Mouse (Mus musculus) lung, adult 2 months (tissue): ENCODE results near the gene Cacng1. TPM values are rescaled to one million over a fixed set of nuclear protein-coding genes. Genes with fewer than 3 reads are reported as not detected.

Source experiments
- DNase-seq: peaks from one replicate; pipeline ENCODE4 v3.0.0; 2022
- H3K4me1 ChIP-seq: fragments of 200-500 bp; 2 replicates; pipeline ENCODE4 v1.6.1; 2011; ENCODE audit warnings: low read length; ENCODE audit not compliant: control insufficient read depth, insufficient read depth
- H3K4me3 ChIP-seq: fragments of 200-500 bp; replicated peaks from 2 replicates; pipeline ENCODE3; 2011; ENCODE audit warnings: low read depth, mild to moderate bottlenecking, control low read depth, low read length; ENCODE audit errors: extremely low read depth
- CTCF ChIP-seq: fragments of 200-500 bp; IDR thresholded peaks from 2 replicates; pipeline ENCODE4 v1.5.1; 2011; ENCODE audit warnings: mild to moderate bottlenecking, low read length, control low read depth; ENCODE audit not compliant: insufficient read depth
- POLR2A ChIP-seq: fragments of 200-500 bp; IDR thresholded peaks from 2 replicates; pipeline ENCODE4 v1.6.1; 2011; ENCODE audit warnings: low read depth, mild to moderate bottlenecking, control low read depth, low read length, borderline replicate concordance; ENCODE audit errors: extremely low read depth
- whole genome bisulfite sequencing: fragments of 180-500 bp; shearing (Covaris S2); methylation state at CpG from one replicate; pipeline ENCODE4 v1.1.7; 2018; 5-methylcytosine and 5-hydroxymethylcytosine counted together
- polyA plus RNA-seq: library from polyadenylated mRNA; depleted of rRNA; stranded (reverse); fragments of >200 nt; gene quantifications from 2 replicates; pipeline ENCODE4 v1.2.3, GENCODE M21; 2012

Gene Cacng1
- polyA plus RNA-seq, 1 experiment: 19.3 TPM

- WGBS: 82% methylated on average over 19 of the region's 19 CpGs
- Histone ChIP-seq H3K4me1 (no peaks in the 10 kb centered on the region), H3K4me3 (no peak overlapping the region)
- no peak for DNase-seq
- TF ChIP-seq POLR2A: no peak
- TF ChIP-seq CTCF: no peak
Measured at GRCm38 (mm10) chr11:107683544-107684465, 32.5 kb downstream of the Cacng1 start.

- TF ChIP-seq POLR2A (no peak), CTCF (no peak)
- H3K4me3 ChIP-seq: no peak overlapping the region
- no peaks in the 10 kb centered on the region for H3K4me1 ChIP-seq
- 85% methylated on average over 9 of the region's 9 CpGs for WGBS
- no peak for DNase-seq
Measured at GRCm38 (mm10) chr11:107682694-107683355, 33.5 kb downstream of the Cacng1 start.

GRCm38 (mm10) chr11:107676207-107676940 is 39.9 kb downstream of the Cacng1 start:
- Histone ChIP-seq H3K4me1 (no peaks in the 10 kb centered on the region; the same call in 1 of the 2 replicates), H3K4me3 (no peak overlapping the region)
- 54% methylated on average over 17 of the region's 17 CpGs for WGBS
- no peak for TF ChIP-seq CTCF
- no peak for TF ChIP-seq POLR2A
- no peak for DNase-seq

GRCm38 (mm10) chr11:107675246-107675645 is 41.1 kb downstream of the Cacng1 start:
- Histone ChIP-seq H3K4me3 (no peak overlapping the region), H3K4me1 (no peaks in the 10 kb centered on the region; the same call in 1 of the 2 replicates)
- 75% methylated on average over 10 of the region's 10 CpGs for WGBS
- DNase-seq: no peak
- TF ChIP-seq CTCF: no peak

- Histone ChIP-seq H3K4me1 (no peaks in the 10 kb centered on the region; the same call in 1 of the 2 replicates), H3K4me3 (no peak overlapping the region)
- no peak for DNase-seq
- 79% methylated on average over 8 of the region's 8 CpGs for WGBS
- TF ChIP-seq POLR2A: no peak
- no peak for TF ChIP-seq CTCF
Measured at GRCm38 (mm10) chr11:107674601-107675000, 41.7 kb downstream of the Cacng1 start.

GRCm38 (mm10) chr11:107674006-107674405 is 42.3 kb downstream of the Cacng1 start:
- no peak overlapping the region for H3K4me3 ChIP-seq
- TF ChIP-seq POLR2A (no peak), CTCF (no peak)
- no peak for DNase-seq
- H3K4me1 ChIP-seq: no peaks in the 10 kb centered on the region; the same call in 1 of the 2 replicates
- 70% methylated on average over 5 of the region's 5 CpGs for WGBS

GRCm38 (mm10) chr11:107668977-107669376 is 47.3 kb downstream of the Cacng1 start:
- no peak for DNase-seq
- TF ChIP-seq CTCF: no peak
- TF ChIP-seq POLR2A: no peak
- H3K4me3 ChIP-seq: no peak overlapping the region
- WGBS: 70% methylated on average over 4 of the region's 4 CpGs
- H3K4me1 ChIP-seq: no peaks in the 10 kb centered on the region

- TF ChIP-seq CTCF (no peak), POLR2A (no peak)
- H3K4me3 ChIP-seq: no peak overlapping the region
- H3K4me1 ChIP-seq: no peaks in the 10 kb centered on the region
- no peak for DNase-seq
- 64% methylated on average over 6 of the region's 6 CpGs for WGBS
Measured at GRCm38 (mm10) chr11:107668223-107668622, 48.1 kb downstream of the Cacng1 start.

- H3K4me1 ChIP-seq: no peaks in the 10 kb centered on the region
- TF ChIP-seq CTCF (no peak), POLR2A (no peak)
- WGBS: 61% methylated on average over 2 of the region's 2 CpGs
- no peak for DNase-seq
- no peak overlapping the region for H3K4me3 ChIP-seq
Measured at GRCm38 (mm10) chr11:107667542-107667941, 48.8 kb downstream of the Cacng1 start.
